Mouse (Mus musculus): Measurements from ENCODE around the gene Galnt9.

Galnt9 gene

GRCm38 (mm10) chr5:110638306-110639074 is 94.3 kb downstream of the Galnt9 start:
- DNase-seq: no peak

GRCm38 (mm10) chr5:110639459-110639858 is 95.3 kb downstream of the Galnt9 start:
- peak; percentile 68 to 74 for DNase-seq

- no peak for DNase-seq
These were observed 102.2 kb downstream of the Galnt9 start for GRCm38 (mm10) chr5:110646377-110646776.

GRCm38 (mm10) chr5:110652719-110653648 is 108.8 kb downstream of the Galnt9 start, which contains the start of the genes Noc4l and Ddx51:
Gene Noc4l, minus strand, starts transcription at chr5:110653417.
Gene Ddx51, plus strand, starts transcription at chr5:110653451.
- DNase-seq: peak; percentile 96 to 97

- no peak for DNase-seq
These were observed 109.5 kb downstream of the Galnt9 start for GRCm38 (mm10) chr5:110653686-110654085.

- DNase-seq: no peak
These were observed 115.5 kb downstream of the Galnt9 start for GRCm38 (mm10) chr5:110659682-110660081.

GRCm38 (mm10) chr5:110664041-110664440 is 119.9 kb downstream of the Galnt9 start:
- no peak for DNase-seq

- DNase-seq: no peak
These were observed 120.7 kb downstream of the Galnt9 start for GRCm38 (mm10) chr5:110664750-110665269.

GRCm38 (mm10) chr5:110665486-110666121 is 121.4 kb downstream of the Galnt9 start:
- no peak for DNase-seq
